Mouse (Mus musculus): ENCODE results near the gene Vmn1r214. TPM values are rescaled to one million over a fixed set of nuclear protein-coding genes. Genes with fewer than 3 reads are reported as not detected.

Vmn1r214 gene
- polyA plus RNA-seq (2012; rRNA removed), result not detected in 2 replicates

DNA sequence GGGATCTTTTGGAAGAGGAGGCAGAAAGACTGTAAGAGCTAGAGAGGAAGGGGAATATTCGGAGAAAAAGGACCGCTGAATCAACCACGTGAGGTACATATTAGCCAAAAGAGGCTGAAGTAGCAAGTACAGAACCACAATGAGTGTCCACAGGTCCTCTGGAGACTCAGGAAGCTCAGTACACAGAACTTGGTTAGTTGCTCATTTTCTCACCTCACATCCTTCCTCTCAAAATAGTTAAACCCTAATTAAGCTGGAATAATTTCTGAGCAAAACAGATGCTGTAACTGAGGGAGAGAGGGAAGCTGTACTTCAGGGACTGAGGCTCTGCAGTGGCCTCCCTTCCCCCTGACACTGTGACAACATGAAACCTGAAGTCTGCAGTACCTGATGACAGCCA is at the start of gene Vmn1r214:
TSS of gene Vmn1r214 (plus strand) at position 301 of the 400 bp plus-strand sequence.

GRCm38 (mm10) chr13:23007356-23007755 is 22.9 kb upstream of the Vmn1r214 start, which contains the start of gene Vmn1r213:
Gene Vmn1r213, plus strand, starts transcription at chr13:23007656.

DNA sequence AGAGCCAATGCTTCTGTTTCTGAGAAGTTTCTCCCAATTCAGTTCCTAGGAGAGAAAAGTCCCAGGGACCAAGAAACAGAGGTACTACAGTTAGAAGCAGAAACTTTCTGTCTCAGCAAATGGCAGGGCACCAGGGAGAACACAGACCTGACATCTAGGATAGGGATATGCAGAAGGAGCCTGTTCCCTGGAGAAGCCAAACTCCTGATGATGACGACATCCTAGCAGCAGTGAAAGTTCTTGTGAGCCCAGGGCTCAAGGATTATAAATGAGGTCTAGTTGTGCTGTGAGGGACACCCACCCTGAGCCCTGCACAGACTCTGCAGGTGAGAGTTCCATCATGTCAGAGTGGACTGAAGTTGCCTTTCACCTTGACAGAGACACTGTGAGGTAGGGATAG is 37.5 kb downstream of the Vmn1r214 start, which contains the start of gene Vmn1r215:
TSS of gene Vmn1r215 (plus strand) at position 301 of the 400 bp plus-strand sequence.

Other genes with a start within 250 kb of the Vmn1r214 start
- not detected in 2 replicates for gene Vmn1r209, start 220.7 kb upstream of the Vmn1r214 start, polyA plus RNA-seq (2012; rRNA removed)
- gene Vmn1r210, start 199.1 kb upstream of the Vmn1r214 start, polyA plus RNA-seq (2012; rRNA removed), result not detected in 2 replicates
- gene Vmn1r211, start 172.9 kb upstream of the Vmn1r214 start, polyA plus RNA-seq (2012; rRNA removed), result not detected in 2 replicates
- not detected in 2 replicates for gene Vmn1r212, start 146.2 kb upstream of the Vmn1r214 start, polyA plus RNA-seq (2012; rRNA removed)
- gene Vmn1r213, start 22.8 kb upstream of the Vmn1r214 start, polyA plus RNA-seq (2012; rRNA removed), result not detected in 2 replicates
- not detected in 2 replicates for gene Vmn1r215, start 37.6 kb downstream of the Vmn1r214 start, polyA plus RNA-seq (2012; rRNA removed)
- not detected in 2 replicates for gene Vmn1r217, start 87.8 kb downstream of the Vmn1r214 start, polyA plus RNA-seq (2012; rRNA removed)
- gene Vmn1r218, start 102.7 kb downstream of the Vmn1r214 start, polyA plus RNA-seq (2012; rRNA removed), result not detected in 2 replicates
- not detected in 2 replicates for gene Vmn1r219, start 128.9 kb downstream of the Vmn1r214 start, polyA plus RNA-seq (2012; rRNA removed)
- not detected in 2 replicates for gene Vmn1r220, start 157.6 kb downstream of the Vmn1r214 start, polyA plus RNA-seq (2012; rRNA removed)
- not detected in 2 replicates for gene Vmn1r221, start 183.7 kb downstream of the Vmn1r214 start, polyA plus RNA-seq (2012; rRNA removed)
- gene Vmn1r222, start 205.5 kb downstream of the Vmn1r214 start, polyA plus RNA-seq (2012; rRNA removed), result not detected in 2 replicates
- not detected in 2 replicates for gene Vmn1r223, start 216.7 kb downstream of the Vmn1r214 start, polyA plus RNA-seq (2012; rRNA removed)